Mouse (Mus musculus) right cerebral cortex, postnatal 14 days (tissue): Measurements from ENCODE around the gene Clstn3.
"Not testable (repeated sequence)": the region's sequence is repeated elsewhere in the genome, so short reads cannot be mapped to it uniquely, and the experiment has no call there.

Experiments used
- DNase-seq: peaks from one replicate; pipeline ENCODE4 v3.0.0; 2022

Gene Clstn3

GRCm38 (mm10) chr6:124407180-124407579 is 57.4 kb downstream of the Clstn3 start:
- no peak for DNase-seq

- no peak for DNase-seq
These were observed 58.3 kb downstream of the Clstn3 start for GRCm38 (mm10) chr6:124406326-124406725.

DNA sequence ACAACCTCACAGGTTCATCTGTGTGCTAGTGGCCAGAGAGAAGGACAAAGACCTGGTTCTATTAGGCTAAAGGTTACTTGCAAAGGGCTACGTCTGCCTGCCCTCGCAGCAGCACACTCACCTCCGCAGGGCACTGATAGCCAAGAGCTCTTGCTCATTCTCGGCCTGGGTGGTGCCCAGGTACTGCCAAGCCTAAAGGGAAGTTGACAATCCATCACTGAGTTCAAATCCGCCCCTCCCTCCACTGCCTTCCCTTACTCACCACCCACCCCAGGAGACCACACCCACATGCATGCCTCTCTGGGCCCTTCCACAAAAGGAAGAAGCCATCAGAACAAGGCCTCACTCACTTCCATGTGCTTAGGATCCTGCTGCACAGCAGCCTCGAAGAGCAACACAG is 64.9 kb downstream of the Clstn3 start:
- no peak for DNase-seq

GRCm38 (mm10) chr6:124394991-124395390 is 69.6 kb downstream of the Clstn3 start:
- not testable (repeated sequence) for DNase-seq
